Mouse (Mus musculus) adrenal gland, postnatal 25 days (tissue): Measurements from ENCODE around the gene Xrn2. TPM values are rescaled to one million over a fixed set of nuclear protein-coding genes. Genes with fewer than 3 reads are reported as not detected.

Experiments
- DNase-seq: peaks from one replicate; pipeline ENCODE4 v3.0.0; 2021; ENCODE audit warnings: mixed read lengths
- total RNA-seq: library from RNA; stranded (reverse); gene quantifications from 2 replicates; pipeline ENCODE4 v1.2.3, GENCODE M21; 2021

The Xrn2 gene
- total RNA-seq, 1 experiment from 2014 or later = 80.8 TPM

GRCm38 (mm10) chr2:147053229-147053892 is 40.6 kb downstream of the Xrn2 start:
- DNase-seq = no peak

GRCm38 (mm10) chr2:147067480-147068246 is 54.9 kb downstream of the Xrn2 start:
- DNase-seq = no peak

GRCm38 (mm10) chr2:147069077-147069476 is 56.3 kb downstream of the Xrn2 start:
- DNase-seq = no peak

GRCm38 (mm10) chr2:147070305-147070704 is 57.5 kb downstream of the Xrn2 start:
- DNase-seq = no peak

GRCm38 (mm10) chr2:147073962-147074361 is 61.2 kb downstream of the Xrn2 start:
- DNase-seq = no peak

GRCm38 (mm10) chr2:147074399-147074798 is 61.6 kb downstream of the Xrn2 start:
- no peak for DNase-seq

- DNase-seq = no peak
Measured at GRCm38 (mm10) chr2:147082391-147082790, 69.6 kb downstream of the Xrn2 start.

- peak; percentile 2 for DNase-seq
Measured at GRCm38 (mm10) chr2:147083471-147084365, 70.9 kb downstream of the Xrn2 start.

GRCm38 (mm10) chr2:147084366-147085071 is 71.7 kb downstream of the Xrn2 start:
- peak; percentile 31 for DNase-seq

- peak; percentile 4 for DNase-seq
Measured at GRCm38 (mm10) chr2:147085072-147085870, 72.5 kb downstream of the Xrn2 start, which contains the start of gene Nkx2-4. Gene Nkx2-4 (minus strand): TSS chr2:147085445.

GRCm38 (mm10) chr2:147085937-147086336 is 73.1 kb downstream of the Xrn2 start:
- DNase-seq = no peak

- no peak for DNase-seq
Measured at GRCm38 (mm10) chr2:147086441-147086840, 73.6 kb downstream of the Xrn2 start.

- DNase-seq = no peak
Measured at GRCm38 (mm10) chr2:147119736-147120135, 106.9 kb downstream of the Xrn2 start.

- no peak for DNase-seq
Measured at GRCm38 (mm10) chr2:147127366-147127765, 114.6 kb downstream of the Xrn2 start.

Other genes with a start within 250 kb of the Xrn2 start
- gene Kiz, start 157.1 kb upstream of the Xrn2 start, total RNA-seq = 42.9 and 51.9 TPM in 2 replicates
- gene Nkx2-4, start 72.4 kb downstream of the Xrn2 start, total RNA-seq = not detected in 2 replicates
- gene Nkx2-2, start 181.2 kb downstream of the Xrn2 start, total RNA-seq = not detected in 2 replicates